Mouse (Mus musculus) v-Abl transformed pro-B cells (cell line): Measurements from ENCODE around the gene Gm6763.
"Not testable (repeated sequence)": the region's sequence is repeated elsewhere in the genome, so short reads cannot be mapped to it uniquely, and the experiment has no call there.

Source experiments
- in situ Hi-C, 2 experiments: fragments of 400-800 bp; cut with MboI; formaldehyde crosslinking; loops; one replicate each; pipeline ENCODE4 v1.15.1; 2025; ENCODE audit not compliant: unreplicated experiment in 2 of 2

Gm6763 gene

DNA sequence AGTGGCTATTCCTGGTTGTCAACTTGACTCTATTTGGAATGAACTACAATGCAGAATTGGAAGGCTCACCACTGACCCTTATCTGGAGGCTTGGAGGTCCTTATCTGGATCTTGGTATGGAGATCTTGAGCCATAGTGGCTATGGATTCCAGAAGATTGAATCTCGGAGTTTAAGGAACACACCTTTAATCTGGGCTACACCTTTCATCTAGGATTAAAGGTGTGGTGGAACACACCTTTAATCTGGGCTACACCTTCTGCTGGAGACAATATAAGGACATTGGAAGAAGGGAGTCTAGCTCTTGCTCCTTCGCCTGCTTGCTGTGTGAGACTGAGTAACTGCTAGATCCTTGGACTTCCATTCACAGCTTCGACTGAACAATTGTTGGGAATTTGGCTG is at the start of gene Gm6763:
TSS of gene Gm6763 (plus strand) at position 301 of the 400 bp plus-strand sequence.
- in situ Hi-C loops: not testable (repeated sequence)

DNA sequence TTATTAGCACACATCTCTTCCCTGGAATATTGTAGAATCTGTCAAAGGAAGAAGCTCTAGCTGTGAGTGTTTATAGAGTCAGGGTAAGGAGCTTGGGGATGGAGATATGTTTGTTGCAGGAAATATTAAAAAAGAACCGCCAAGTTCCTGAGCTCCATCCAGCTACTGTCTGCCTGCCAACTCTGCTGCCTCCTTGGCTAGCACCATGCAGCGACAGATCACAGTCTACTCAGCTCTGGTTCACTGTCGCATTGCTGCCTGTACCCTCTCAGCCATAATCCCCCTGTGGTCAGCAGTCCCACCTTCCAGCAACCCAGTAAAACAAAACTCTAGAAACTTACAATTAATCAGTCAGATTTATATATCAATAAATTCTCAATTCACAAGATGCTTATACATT is 41.3 kb upstream of the Gm6763 start:
- in situ Hi-C loops: no loop called here

GRCm38 (mm10) chr10:104118312-104118711 is 33.0 kb upstream of the Gm6763 start:
- in situ Hi-C loops: no loop called here

DNA sequence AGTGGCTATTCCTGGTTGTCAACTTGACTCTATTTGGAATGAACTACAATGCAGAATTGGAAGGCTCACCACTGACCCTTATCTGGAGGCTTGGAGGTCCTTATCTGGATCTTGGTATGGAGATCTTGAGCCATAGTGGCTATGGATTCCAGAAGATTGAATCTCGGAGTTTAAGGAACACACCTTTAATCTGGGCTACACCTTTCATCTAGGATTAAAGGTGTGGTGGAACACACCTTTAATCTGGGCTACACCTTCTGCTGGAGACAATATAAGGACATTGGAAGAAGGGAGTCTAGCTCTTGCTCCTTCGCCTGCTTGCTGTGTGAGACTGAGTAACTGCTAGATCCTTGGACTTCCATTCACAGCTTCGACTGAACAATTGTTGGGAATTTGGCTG is 8.6 kb upstream of the Gm6763 start, which contains the start of gene Gm21293:
TSS of gene Gm21293 (plus strand) at position 301 of the 400 bp plus-strand sequence.
- in situ Hi-C loops: not testable (repeated sequence)

DNA sequence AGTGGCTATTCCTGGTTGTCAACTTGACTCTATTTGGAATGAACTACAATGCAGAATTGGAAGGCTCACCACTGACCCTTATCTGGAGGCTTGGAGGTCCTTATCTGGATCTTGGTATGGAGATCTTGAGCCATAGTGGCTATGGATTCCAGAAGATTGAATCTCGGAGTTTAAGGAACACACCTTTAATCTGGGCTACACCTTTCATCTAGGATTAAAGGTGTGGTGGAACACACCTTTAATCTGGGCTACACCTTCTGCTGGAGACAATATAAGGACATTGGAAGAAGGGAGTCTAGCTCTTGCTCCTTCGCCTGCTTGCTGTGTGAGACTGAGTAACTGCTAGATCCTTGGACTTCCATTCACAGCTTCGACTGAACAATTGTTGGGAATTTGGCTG is 8.4 kb downstream of the Gm6763 start, which contains the start of gene Gm8764:
TSS of gene Gm8764 (plus strand) at position 301 of the 400 bp plus-strand sequence.
- in situ Hi-C loops: not testable (repeated sequence)

- in situ Hi-C loops: not testable (repeated sequence)
Observed at GRCm38 (mm10) chr10:104168215-104168614, 16.9 kb downstream of the Gm6763 start, which contains the start of gene Gm21304. Gene Gm21304 (plus strand): TSS chr10:104168515.

DNA sequence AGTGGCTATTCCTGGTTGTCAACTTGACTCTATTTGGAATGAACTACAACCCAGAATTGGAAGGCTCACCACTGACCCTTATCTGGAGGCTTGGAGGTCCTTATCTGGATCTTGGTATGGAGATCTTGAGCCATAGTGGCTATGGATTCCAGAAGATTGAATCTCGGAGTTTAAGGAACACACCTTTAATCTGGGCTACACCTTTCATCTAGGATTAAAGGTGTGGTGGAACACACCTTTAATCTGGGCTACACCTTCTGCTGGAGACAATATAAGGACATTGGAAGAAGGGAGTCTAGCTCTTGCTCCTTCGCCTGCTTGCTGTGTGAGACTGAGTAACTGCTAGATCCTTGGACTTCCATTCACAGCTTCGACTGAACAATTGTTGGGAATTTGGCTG is 25.4 kb downstream of the Gm6763 start, which contains the start of gene Gm21312:
TSS of gene Gm21312 (plus strand) at position 301 of the 400 bp plus-strand sequence.
- in situ Hi-C loops: not testable (repeated sequence)

DNA sequence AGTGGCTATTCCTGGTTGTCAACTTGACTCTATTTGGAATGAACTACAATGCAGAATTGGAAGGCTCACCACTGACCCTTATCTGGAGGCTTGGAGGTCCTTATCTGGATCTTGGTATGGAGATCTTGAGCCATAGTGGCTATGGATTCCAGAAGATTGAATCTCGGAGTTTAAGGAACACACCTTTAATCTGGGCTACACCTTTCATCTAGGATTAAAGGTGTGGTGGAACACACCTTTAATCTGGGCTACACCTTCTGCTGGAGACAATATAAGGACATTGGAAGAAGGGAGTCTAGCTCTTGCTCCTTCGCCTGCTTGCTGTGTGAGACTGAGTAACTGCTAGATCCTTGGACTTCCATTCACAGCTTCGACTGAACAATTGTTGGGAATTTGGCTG is 33.9 kb downstream of the Gm6763 start, which contains the start of gene Gm20765:
TSS of gene Gm20765 (plus strand) at position 301 of the 400 bp plus-strand sequence.
- in situ Hi-C loops: not testable (repeated sequence)

GRCm38 (mm10) chr10:104193742-104194141 is 42.4 kb downstream of the Gm6763 start, which contains the start of gene Gm4340:
Gene Gm4340 (plus strand): TSS chr10:104194042.
- in situ Hi-C loops: not testable (repeated sequence)
